Mouse (Mus musculus): ENCODE measurements at regions not wholly inside any gene's neighbourhood (a gene's known extent, or its start where the extent isn't known, plus 50 kb on each side); places are given as distances from the start of the nearest gene placed in this dataset.

- TF ChIP-seq CTCF (IDR thresholded peaks at IDR 0.05; ENCODE audit: low read depth, low read length) (peak; percentile 5; the same call in 1 of the 2 replicates), POLR2A (IDR thresholded peaks at IDR 0.05; ENCODE audit: extremely low read depth, insufficient read depth, low read length) (no peak)
Observed at GRCm38 (mm10) chr7:136285606-136286005, 569.4 kb upstream of the Mki67 start.
